Mouse (Mus musculus) CD4-positive, CD25-positive, alpha-beta regulatory T cell, adult 2 months (primary cell): ENCODE data around the gene Znhit3.
"Not testable (repeated sequence)": the region's sequence is repeated elsewhere in the genome, so short reads cannot be mapped to it uniquely, and the experiment has no call there.

Experiments
- DNase-seq: peaks from one replicate; pipeline ENCODE4 v3.0.0-alpha.2; 2012; ENCODE audit warnings: low read depth, low spot score

The Znhit3 gene

GRCm38 (mm10) chr11:84876020-84876419 lies 40.1 kb downstream of the Znhit3 start:
- DNase-seq: not testable (repeated sequence)

DNA sequence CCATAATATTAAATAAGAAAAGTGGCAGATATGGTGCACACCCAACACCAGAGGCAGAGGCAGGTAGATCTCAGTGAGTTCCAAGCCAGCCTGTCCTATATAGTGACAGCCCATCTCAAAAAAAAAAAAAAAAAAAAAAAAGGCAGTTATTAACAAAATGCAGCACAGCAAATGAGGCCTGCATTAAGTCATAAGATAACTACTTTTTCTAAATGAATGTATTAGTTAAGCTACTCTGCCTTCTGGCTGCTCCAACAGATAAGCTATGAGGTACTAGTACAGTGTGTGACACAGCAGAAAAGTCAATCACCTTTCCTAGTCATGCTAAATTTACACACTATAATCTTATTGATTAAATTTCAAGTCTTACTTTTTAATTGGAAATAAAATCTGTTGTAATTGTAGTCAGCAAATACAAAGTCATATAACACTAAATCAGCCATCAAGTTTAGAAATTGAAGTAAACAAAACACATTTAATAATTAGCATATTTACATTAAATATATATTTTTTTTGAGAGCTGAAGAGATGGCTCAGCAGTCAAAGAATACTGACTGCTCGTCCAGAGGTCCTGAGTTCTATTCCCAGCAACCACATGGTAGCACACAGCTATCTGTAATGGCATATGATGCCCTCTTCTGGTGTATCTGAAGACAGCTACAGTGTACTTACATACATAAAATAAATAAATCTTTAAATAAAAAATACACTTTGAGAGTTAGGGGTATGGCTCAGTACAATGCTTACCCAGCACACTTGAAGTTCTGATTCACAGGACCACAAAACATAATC lies 42.9 kb downstream of the Znhit3 start:
- no peak for DNase-seq

GRCm38 (mm10) chr11:84871548-84872069 lies 44.6 kb downstream of the Znhit3 start:
- no peak for DNase-seq

- DNase-seq: no peak
Measured at GRCm38 (mm10) chr11:84871046-84871445, 45.1 kb downstream of the Znhit3 start.

DNA sequence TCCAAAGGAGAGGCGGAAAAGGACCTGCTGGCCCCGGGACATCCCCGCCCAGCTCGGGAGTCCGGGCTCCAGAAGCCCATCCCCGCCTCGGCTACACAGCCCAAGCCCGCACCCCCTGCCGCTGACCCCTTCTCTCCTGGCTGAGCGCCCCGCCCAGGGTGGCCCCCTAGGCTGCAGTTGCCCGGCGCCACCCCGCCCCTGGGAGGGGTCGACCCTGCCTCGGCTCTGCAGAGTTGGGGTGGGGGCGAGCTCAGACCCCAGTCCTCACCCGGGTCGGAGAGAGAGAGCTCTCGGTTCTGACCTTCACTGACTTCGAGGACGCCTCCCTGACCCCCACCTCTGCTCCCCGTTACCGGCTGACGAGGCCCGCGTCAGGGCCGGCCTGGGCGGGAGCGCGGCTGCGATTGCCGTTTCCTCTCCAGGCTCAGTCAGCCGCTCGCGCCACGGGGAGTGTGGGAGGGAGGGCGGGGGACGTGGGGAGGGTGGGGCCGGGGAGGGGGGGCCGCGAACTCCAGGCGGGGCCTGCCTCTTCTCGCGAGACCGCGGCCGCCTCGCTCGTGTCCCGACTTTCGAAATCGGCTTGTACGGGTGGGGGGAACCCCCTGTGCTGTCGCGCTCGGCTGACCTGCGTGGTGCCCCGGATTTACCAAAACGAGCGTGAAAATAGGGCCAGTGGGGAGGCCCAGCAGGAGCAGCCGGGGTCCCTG lies 45.7 kb downstream of the Znhit3 start, which contains the start of gene Ggnbp2:
TSS of gene Ggnbp2 (minus strand) at position 481 of the 707 bp plus-strand sequence.
- peak; percentile 97 for DNase-seq

DNA sequence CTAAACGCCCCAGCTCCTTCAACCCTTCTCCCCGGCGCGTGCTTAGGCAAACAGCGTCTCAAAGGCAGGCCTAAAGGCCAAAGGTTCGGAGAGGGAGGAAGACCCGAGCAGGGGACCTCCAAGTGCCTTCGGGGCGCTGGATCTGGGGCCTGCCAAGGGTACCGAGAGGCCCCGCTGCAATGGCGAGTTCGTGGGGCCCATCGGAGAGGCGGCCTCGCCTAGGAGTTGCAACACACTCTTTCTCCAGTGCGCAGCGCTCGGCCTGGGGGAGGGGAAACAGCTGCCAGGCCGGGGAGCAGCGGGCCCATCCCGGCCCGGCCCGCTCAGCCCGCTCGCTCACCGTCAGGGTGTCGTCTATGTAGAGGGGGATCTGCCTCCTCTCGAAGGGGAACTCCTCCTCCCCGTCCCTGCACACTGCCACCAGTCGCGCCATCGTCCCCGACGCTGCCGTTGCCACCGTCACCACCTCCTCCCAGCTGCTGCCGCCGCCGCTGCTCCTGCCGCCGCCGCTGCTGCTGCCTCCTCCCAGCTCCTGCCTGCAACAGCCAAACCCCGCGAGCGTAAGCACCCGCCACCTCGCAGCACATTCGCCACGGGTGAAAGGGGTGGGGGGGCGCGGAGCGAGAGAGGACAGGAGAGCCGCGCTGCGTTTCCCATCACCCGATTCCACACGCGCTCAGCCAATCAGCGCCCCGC lies 46.5 kb downstream of the Znhit3 start:
- DNase-seq: peak; percentile 97

GRCm38 (mm10) chr11:84868786-84869259 lies 47.3 kb downstream of the Znhit3 start:
- peak; percentile 45 for DNase-seq

DNA sequence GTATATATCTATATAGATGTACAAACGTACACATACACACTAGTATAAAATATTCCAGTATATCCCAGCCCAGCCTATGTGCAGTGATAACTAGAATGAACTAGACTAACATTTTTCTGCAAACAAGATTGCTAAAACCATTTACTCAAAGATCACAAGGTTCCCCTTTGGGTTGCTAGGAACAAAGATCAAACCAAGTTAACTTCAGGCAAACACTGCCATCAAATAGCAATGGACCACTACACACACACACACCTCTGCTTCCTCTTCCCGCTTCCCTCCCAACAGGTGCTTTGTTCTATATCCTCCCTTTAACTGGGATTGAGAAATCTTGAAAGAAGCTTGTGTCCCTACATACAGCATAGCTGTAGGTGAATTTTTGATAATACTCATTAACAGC lies 48.6 kb downstream of the Znhit3 start:
- DNase-seq: no peak

GRCm38 (mm10) chr11:84865268-84865667 lies 50.9 kb downstream of the Znhit3 start:
- no peak for DNase-seq
